Mouse (Mus musculus) stomach, postnatal 0 days (tissue): ENCODE results near the gene Ano2. TPM values are rescaled to one million over a fixed set of nuclear protein-coding genes. Genes with fewer than 3 reads are reported as not detected.

Experiments used
- ATAC-seq: fragments of 200-750 bp; cut with Nextera tagmentation; 2 replicates; pipeline ENCODE4 v1.8.0; 2017; ENCODE audit not compliant: low FRiP score, low TSS enrichment
- DNase-seq: peaks from one replicate; pipeline ENCODE4 v3.0.0-alpha.2; 2016; ENCODE audit warnings: low spot score
- H3K27ac ChIP-seq: fragments of 300-500 bp; sonication (generic); replicated peaks from 2 replicates; pipeline ENCODE4 v1.5.1; 2014; ENCODE audit warnings: mild to moderate bottlenecking, control low read depth
- H3K27me3 ChIP-seq: fragments of 300-500 bp; sonication (generic); 2 replicates; pipeline ENCODE4 v1.6.1; 2014; ENCODE audit warnings: low read length; ENCODE audit not compliant: control insufficient read depth, insufficient read depth
- H3K36me3 ChIP-seq: fragments of 300-500 bp; sonication (generic); 2 replicates; pipeline ENCODE4 v1.6.1; 2014; ENCODE audit warnings: low read length, mixed read lengths; ENCODE audit not compliant: control insufficient read depth, insufficient read depth
- H3K4me1 ChIP-seq: fragments of 300-500 bp; sonication (generic); replicated peaks from 2 replicates; pipeline ENCODE4 v1.6.1; 2014; ENCODE audit warnings: antibody characterized with exemption; ENCODE audit not compliant: control insufficient read depth, insufficient read depth
- H3K4me2 ChIP-seq: fragments of 300-500 bp; sonication (generic); replicated peaks from 2 replicates; pipeline ENCODE4 v1.6.1; 2014; ENCODE audit warnings: low read depth, mild to moderate bottlenecking, control low read depth, moderate library complexity
- H3K4me3 ChIP-seq: fragments of 300-500 bp; sonication (generic); 2 replicates; pipeline ENCODE4 v1.5.1; 2014; ENCODE audit warnings: low read depth, low read length, control low read depth
- H3K9ac ChIP-seq: fragments of 300-500 bp; sonication (generic); 2 replicates; pipeline ENCODE4 v1.6.1; 2014; ENCODE audit warnings: mild to moderate bottlenecking, low read length, control low read depth, mixed read lengths
- H3K9me3 ChIP-seq: fragments of 300-500 bp; sonication (generic); 2 replicates; pipeline ENCODE4 v1.6.1; 2016; ENCODE audit warnings: low read length; ENCODE audit not compliant: control insufficient read depth
- CTCF ChIP-seq: IDR thresholded peaks from 2 replicates; pipeline ENCODE4 v1.5.1; 2016; ENCODE audit warnings: antibody characterized with exemption, low read depth, mild to moderate bottlenecking, moderate library complexity
- EP300 ChIP-seq: optimal IDR thresholded peaks from 2 replicates; pipeline ENCODE3; 2016; ENCODE audit warnings: antibody characterized with exemption
- WGBS: fragments of 180-500 bp; shearing (Covaris S2); extraction: QIAGEN DNeasy Blood & Tissue Kit; methylation state at CpG from one replicate; pipeline ENCODE4 v1.1.7; 2014; 5-methylcytosine and 5-hydroxymethylcytosine counted together
- polyA plus RNA-seq: library from polyadenylated mRNA; unstranded; fragments of >200 nt; fragmentation: Nextera tagmentation; extraction: Ambion mirVana; gene quantifications from 2 replicates; pipeline ENCODE4 v1.2.1, GENCODE M21; 2015

Ano2 gene
- polyA plus RNA-seq, 1 experiment from 2014 or later: 0.17 TPM

DNA sequence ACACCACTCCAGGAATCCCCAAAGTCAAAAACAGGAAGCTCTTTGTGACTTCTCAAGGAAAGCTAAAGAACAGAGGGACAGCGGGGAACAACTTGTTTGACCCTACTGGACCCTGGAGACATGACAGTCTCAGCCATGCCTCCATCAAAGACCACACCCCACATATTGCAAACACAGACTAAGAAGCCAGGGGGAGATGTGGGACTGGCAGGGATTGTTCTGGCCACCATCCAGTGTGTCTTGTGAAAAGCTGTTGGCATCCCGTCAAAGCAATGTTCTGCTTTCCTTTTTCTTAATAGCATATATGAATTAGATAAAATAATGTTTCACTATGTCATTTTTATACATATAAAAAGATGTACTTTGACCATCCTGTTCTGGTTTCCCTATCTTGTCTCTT, 326.8 kb downstream of the Ano2 start:
- DNase-seq (no peak), ATAC-seq (no peak)
- Histone ChIP-seq H3K9ac (no peak overlapping the region), H3K4me2 (no peak overlapping the region), H3K4me1 (no peaks in the 10 kb centered on the region), H3K9me3 (no peaks in the 10 kb centered on the region), H3K4me3 (no peak overlapping the region), H3K27ac (no peak overlapping the region), H3K36me3 (no peaks in the 10 kb centered on the region), H3K27me3 (no peaks in the 10 kb centered on the region)
- WGBS: 74% methylated on average over 2 of the region's 2 CpGs
- no peak for TF ChIP-seq EP300
- peak; percentile 46 for TF ChIP-seq CTCF

GRCm38 (mm10) chr6:126018411-126018810, 328.2 kb downstream of the Ano2 start:
- H3K4me2 ChIP-seq: no peak overlapping the region
- 45% methylated on average over 1 of the region's 1 CpGs for WGBS
- H3K27ac ChIP-seq: no peak overlapping the region
- no peak for ATAC-seq
- no peaks in the 10 kb centered on the region for H3K4me1 ChIP-seq
- no peak overlapping the region for H3K4me3 ChIP-seq
- no peak for TF ChIP-seq EP300
- TF ChIP-seq CTCF: no peak
- H3K27me3 ChIP-seq: no peaks in the 10 kb centered on the region
- DNase-seq: no peak
- no peaks in the 10 kb centered on the region for H3K36me3 ChIP-seq
- H3K9me3 ChIP-seq: no peaks in the 10 kb centered on the region
- no peak overlapping the region for H3K9ac ChIP-seq

GRCm38 (mm10) chr6:126033693-126034402, 343.6 kb downstream of the Ano2 start:
- no peak for DNase-seq
- TF ChIP-seq EP300 (no peak), CTCF (no peak)
- peak; percentile 58 for ATAC-seq
- H3K9ac ChIP-seq: no peak overlapping the region
- no peaks in the 10 kb centered on the region for H3K4me1 ChIP-seq
- H3K9me3 ChIP-seq: no peaks in the 10 kb centered on the region
- H3K27me3 ChIP-seq: no peaks in the 10 kb centered on the region
- WGBS: 46% methylated on average over 8 of the region's 8 CpGs
- no peaks in the 10 kb centered on the region for H3K36me3 ChIP-seq
- no peak overlapping the region for H3K4me2 ChIP-seq
- no peak overlapping the region for H3K4me3 ChIP-seq
- H3K27ac ChIP-seq: no peak overlapping the region

DNA sequence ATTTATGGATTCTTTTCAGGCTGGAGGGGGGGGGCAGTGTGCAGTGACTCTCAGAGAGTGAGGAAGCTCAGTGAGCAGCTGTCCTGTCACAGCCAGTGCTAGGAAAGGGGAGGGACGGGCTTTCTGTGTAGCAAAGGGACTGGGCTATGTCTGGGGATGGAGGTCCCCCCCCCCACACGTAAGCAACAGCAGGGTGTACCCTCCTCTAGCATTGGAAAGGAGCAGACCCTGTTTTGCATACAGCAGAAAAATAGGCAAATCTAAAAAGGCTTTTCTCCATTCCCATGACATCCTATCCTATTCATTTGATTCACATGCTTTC, 344.1 kb downstream of the Ano2 start:
- Histone ChIP-seq H3K4me3 (no peak overlapping the region), H3K27me3 (no peaks in the 10 kb centered on the region), H3K4me1 (no peaks in the 10 kb centered on the region), H3K36me3 (no peaks in the 10 kb centered on the region), H3K4me2 (0 out of 2 replicates have a peak overlapping the region, but pooled peaks have one; percentile 11), H3K27ac (no peak overlapping the region), H3K9me3 (no peaks in the 10 kb centered on the region), H3K9ac (no peak overlapping the region)
- DNase-seq (no peak), ATAC-seq (no peak)
- WGBS: 29% methylated on average over 2 of the region's 2 CpGs
- TF ChIP-seq EP300 (no peak), CTCF (no peak)

DNA sequence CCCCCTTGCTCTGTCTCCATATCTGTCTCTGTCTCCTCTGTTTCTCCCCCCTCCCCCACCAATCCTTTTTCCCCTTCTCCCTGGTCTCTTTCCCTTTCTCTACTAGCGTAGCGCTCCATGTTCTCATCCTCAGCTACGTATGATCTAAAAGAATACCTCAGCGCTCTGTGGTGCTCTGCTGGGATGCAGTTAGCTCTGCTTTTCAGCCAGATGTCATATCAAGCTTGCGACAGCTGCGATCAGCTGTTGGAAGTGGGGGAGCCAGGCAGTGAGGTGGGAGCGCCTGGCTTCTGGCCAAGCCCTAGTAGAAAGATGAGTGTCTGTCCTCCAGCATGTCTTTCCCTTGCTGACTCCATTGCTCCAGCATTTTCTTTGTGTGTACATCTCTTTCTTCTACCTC, 344.5 kb downstream of the Ano2 start:
- 52% methylated on average over 7 of the region's 7 CpGs for WGBS

DNA sequence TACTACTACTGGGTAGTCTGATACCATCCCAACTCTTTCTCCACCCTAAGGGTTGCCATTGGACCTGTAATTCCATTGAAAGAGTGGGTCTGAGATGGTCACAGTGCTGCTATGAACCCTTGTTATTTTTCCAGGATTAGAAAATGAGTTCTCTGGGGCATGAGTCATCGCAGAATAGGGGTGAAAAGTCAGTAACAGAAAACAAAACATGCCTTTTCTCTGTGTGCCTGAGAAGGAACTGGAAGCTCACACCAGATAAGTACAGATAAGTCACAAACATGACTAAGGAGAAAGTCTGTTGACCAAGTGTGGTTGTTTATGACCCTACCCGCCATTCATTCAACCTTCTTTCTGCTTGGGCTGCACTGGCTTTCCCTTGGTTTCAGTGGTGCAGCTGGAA, 345.4 kb downstream of the Ano2 start:
- TF ChIP-seq EP300 (no peak), CTCF (no peak)
- Histone ChIP-seq H3K9me3 (no peaks in the 10 kb centered on the region), H3K4me1 (no peaks in the 10 kb centered on the region), H3K9ac (no peak overlapping the region), H3K4me3 (no peak overlapping the region), H3K27ac (no peak overlapping the region), H3K36me3 (no peaks in the 10 kb centered on the region), H3K27me3 (no peaks in the 10 kb centered on the region), H3K4me2 (no peak overlapping the region)
- WGBS: 55% methylated on average over 2 of the region's 2 CpGs
- ATAC-seq (peak; percentile 87), DNase-seq (no peak)

More for the DNA sequence above, 344.5 kb downstream of the Ano2 start:
- Histone ChIP-seq H3K27me3 (no peaks in the 10 kb centered on the region), H3K36me3 (no peaks in the 10 kb centered on the region), H3K27ac (no peak overlapping the region), H3K4me1 (no peaks in the 10 kb centered on the region), H3K4me3 (no peak overlapping the region), H3K9ac (no peak overlapping the region), H3K9me3 (no peaks in the 10 kb centered on the region), H3K4me2 (0 out of 2 replicates have a peak overlapping the region, but pooled peaks have one; percentile 11)
- peak; percentile 19 for DNase-seq
- no peak for ATAC-seq
- no peak for TF ChIP-seq EP300
- TF ChIP-seq CTCF: no peak
